Mouse (Mus musculus): Measurements from ENCODE around the gene Hspa4. TPM values are rescaled to one million over a fixed set of nuclear protein-coding genes. Genes with fewer than 3 reads are reported as not detected.

Gene Hspa4
- polyA plus RNA-seq, 1 experiment from 2014 or later = 84.5 TPM

DNA sequence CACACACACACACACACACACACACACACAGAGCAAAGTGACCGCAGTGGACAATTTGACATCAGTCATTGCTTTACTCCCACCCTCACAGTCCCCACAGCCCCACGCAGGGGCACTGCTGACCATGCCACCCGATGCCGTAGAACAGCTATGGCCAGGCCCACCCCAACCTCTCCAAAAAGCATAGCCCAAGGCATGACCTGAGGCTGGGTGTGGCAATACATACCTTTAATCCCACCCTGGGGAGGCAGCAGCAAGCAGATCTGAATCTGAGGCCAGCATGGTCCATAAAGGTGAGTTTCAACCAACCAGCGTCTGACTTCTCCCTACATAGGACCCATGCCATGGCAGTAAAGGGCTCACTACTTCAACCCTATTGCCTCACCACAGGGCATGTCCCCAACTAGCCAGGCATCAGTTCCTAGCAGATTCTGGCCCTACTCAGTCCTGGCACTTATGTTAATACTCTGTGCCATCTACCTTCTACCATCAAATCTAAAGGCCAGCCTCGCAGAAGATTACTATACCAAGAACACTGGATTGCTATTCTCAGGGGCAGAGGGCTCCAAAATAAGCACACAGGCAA lies 41.1 kb downstream of the Hspa4 start:
- Histone ChIP-seq H3K27ac (no peak overlapping the region), H3K27me3 (ENCODE audit: insufficient read depth, low read length) (no peaks in the 10 kb centered on the region), H3K9me3 (replicated peaks; ENCODE audit: low read length) (no peaks in the 10 kb centered on the region), H3K9ac (ENCODE audit: low read depth, low read length) (no peak overlapping the region), H3K4me3 (replicated peaks; ENCODE audit: low read depth, low read length) (no peak overlapping the region), H3K4me1 (replicated peaks; ENCODE audit: insufficient read depth, low read length) (no peaks in the 10 kb centered on the region), H3K4me2 (ENCODE audit: low read length) (no peak overlapping the region), H3K36me3 (ENCODE audit: insufficient read depth, low read length) (peaks cover 33% of the 10 kb centered on the region)
- no peak for TF ChIP-seq CTCF (IDR thresholded peaks at IDR 0.05; ENCODE audit: low read depth)
- no peak for DNase-seq (ENCODE audit: low spot score)
- WGBS = 85% methylated on average over 6 of the region's 6 CpGs
- ATAC-seq (replicated peaks; ENCODE audit: low FRiP score, low read depth) = no peak

DNA sequence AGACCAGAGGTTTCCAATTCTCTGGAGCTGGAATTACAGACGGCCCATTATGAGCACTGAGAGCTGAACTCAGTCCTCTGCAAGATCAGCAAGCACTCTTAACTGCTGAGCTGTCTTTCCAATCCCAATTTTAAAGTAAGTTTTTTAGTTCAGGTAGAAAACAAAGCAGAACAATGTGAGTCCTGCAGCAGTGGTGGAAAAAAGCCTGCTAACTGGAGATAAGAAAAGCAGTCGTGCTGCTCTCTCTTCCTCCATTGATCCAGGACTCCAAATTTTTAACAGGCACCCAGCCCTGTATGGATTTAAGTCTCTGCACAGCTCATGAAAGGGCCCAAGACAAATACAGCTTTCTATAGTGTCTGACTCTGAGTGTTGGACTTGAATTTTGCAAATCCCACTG lies 43.3 kb downstream of the Hspa4 start:
- no peaks in the 10 kb centered on the region for H3K9me3 ChIP-seq (replicated peaks; ENCODE audit: low read length)
- no peak overlapping the region for H3K4me3 ChIP-seq (replicated peaks; ENCODE audit: low read depth, low read length)
- DNase-seq (ENCODE audit: low spot score) (no peak), ATAC-seq (replicated peaks; ENCODE audit: low FRiP score, low read depth) (no peak)
- no peak overlapping the region for H3K27ac ChIP-seq
- peaks cover 15% of the 10 kb centered on the region; the same call in 1 of the 2 replicates for H3K36me3 ChIP-seq (ENCODE audit: insufficient read depth, low read length)
- H3K4me1 ChIP-seq (replicated peaks; ENCODE audit: insufficient read depth, low read length) = no peaks in the 10 kb centered on the region
- H3K4me2 ChIP-seq (ENCODE audit: low read length) = no peak overlapping the region
- no peaks in the 10 kb centered on the region for H3K27me3 ChIP-seq (ENCODE audit: insufficient read depth, low read length)
- 80% methylated on average over 2 of the region's 2 CpGs for WGBS
- no peak overlapping the region for H3K9ac ChIP-seq (ENCODE audit: low read depth, low read length)
- no peak for TF ChIP-seq CTCF (IDR thresholded peaks at IDR 0.05; ENCODE audit: low read depth)

DNA sequence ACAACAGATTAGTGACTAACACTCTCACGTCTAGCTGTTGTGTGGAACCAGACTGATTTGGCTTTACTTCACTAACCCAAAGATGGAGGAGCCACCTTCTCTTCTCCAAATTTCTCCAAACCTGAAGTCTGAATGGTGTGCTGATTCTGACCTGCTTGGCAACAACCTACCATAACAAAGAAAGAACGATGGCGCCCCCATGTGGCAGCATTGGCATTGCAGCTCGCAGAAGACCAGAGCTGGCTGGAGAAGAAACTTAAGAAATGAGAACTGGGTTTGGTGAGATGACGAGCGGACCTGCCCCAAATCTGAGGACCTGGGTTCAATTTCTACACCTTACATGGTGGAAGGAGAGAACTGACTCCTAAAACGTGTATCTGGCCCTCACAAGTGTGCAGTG lies 45.3 kb downstream of the Hspa4 start:
- H3K4me3 ChIP-seq (replicated peaks; ENCODE audit: low read depth, low read length) = no peak overlapping the region
- no peaks in the 10 kb centered on the region for H3K36me3 ChIP-seq (ENCODE audit: insufficient read depth, low read length)
- H3K4me2 ChIP-seq (ENCODE audit: low read length) = no peak overlapping the region
- H3K27ac ChIP-seq = no peak overlapping the region
- no peak overlapping the region for H3K9ac ChIP-seq (ENCODE audit: low read depth, low read length)
- 37% methylated on average over 7 of the region's 7 CpGs for WGBS
- H3K9me3 ChIP-seq (replicated peaks; ENCODE audit: low read length) = no peaks in the 10 kb centered on the region
- no peaks in the 10 kb centered on the region for H3K4me1 ChIP-seq (replicated peaks; ENCODE audit: insufficient read depth, low read length)
- TF ChIP-seq CTCF (IDR thresholded peaks at IDR 0.05; ENCODE audit: low read depth) = peak; percentile 85
- no peak for ATAC-seq (replicated peaks; ENCODE audit: low FRiP score, low read depth)
- no peaks in the 10 kb centered on the region for H3K27me3 ChIP-seq (ENCODE audit: insufficient read depth, low read length)
- peak; percentile 77 for DNase-seq (ENCODE audit: low spot score)

DNA sequence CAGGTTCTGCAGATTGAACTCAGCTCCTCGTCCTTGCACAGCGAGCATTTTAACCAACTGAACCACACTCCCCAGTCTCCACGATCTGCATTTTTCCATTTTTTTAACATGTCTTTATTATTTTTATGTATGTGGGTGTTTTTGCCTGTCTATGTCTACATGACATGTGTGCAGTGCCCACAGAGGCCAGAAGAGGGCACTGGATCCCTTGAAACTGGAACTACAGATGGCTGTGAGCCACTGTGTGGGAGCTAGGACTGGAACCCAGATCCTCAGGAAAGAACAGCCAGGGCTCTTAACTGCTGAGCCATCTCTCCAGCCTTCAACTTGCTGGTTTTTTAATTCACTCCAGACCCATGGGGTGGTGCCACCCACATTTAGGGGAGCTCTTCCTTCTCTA lies 45.8 kb downstream of the Hspa4 start:
- no peak for DNase-seq (ENCODE audit: low spot score)

GRCm38 (mm10) chr11:53252186-53253119 lies 47.8 kb downstream of the Hspa4 start:
- no peaks in the 10 kb centered on the region for H3K4me1 ChIP-seq (replicated peaks; ENCODE audit: insufficient read depth, low read length)
- H3K27me3 ChIP-seq (ENCODE audit: insufficient read depth, low read length) = no peaks in the 10 kb centered on the region
- no peak overlapping the region for H3K4me3 ChIP-seq (replicated peaks; ENCODE audit: low read depth, low read length)
- no peak overlapping the region for H3K27ac ChIP-seq
- DNase-seq (ENCODE audit: low spot score) = no peak
- H3K36me3 ChIP-seq (ENCODE audit: insufficient read depth, low read length) = no peaks in the 10 kb centered on the region
- ATAC-seq (replicated peaks; ENCODE audit: low FRiP score, low read depth) = no peak
- no peaks in the 10 kb centered on the region for H3K9me3 ChIP-seq (replicated peaks; ENCODE audit: low read length)
- H3K9ac ChIP-seq (ENCODE audit: low read depth, low read length) = no peak overlapping the region
- no peak for TF ChIP-seq CTCF (IDR thresholded peaks at IDR 0.05; ENCODE audit: low read depth)
- 87% methylated on average over 12 of the region's 12 CpGs for WGBS
- H3K4me2 ChIP-seq (ENCODE audit: low read length) = no peak overlapping the region

More for the DNA sequence above, 45.8 kb downstream of the Hspa4 start:
- Histone ChIP-seq H3K4me2 (ENCODE audit: low read length) (no peak overlapping the region), H3K27me3 (ENCODE audit: insufficient read depth, low read length) (no peaks in the 10 kb centered on the region), H3K4me3 (replicated peaks; ENCODE audit: low read depth, low read length) (no peak overlapping the region), H3K27ac (no peak overlapping the region), H3K9ac (ENCODE audit: low read depth, low read length) (no peak overlapping the region), H3K4me1 (replicated peaks; ENCODE audit: insufficient read depth, low read length) (no peaks in the 10 kb centered on the region), H3K36me3 (ENCODE audit: insufficient read depth, low read length) (no peaks in the 10 kb centered on the region), H3K9me3 (replicated peaks; ENCODE audit: low read length) (no peaks in the 10 kb centered on the region)
- no peak for ATAC-seq (replicated peaks; ENCODE audit: low FRiP score, low read depth)
- peak; percentile 35; the same call in 1 of the 2 replicates for TF ChIP-seq CTCF (IDR thresholded peaks at IDR 0.05; ENCODE audit: low read depth)
- WGBS = 94% methylated on average over 3 of the region's 3 CpGs

- H3K4me3 ChIP-seq (replicated peaks; ENCODE audit: low read depth, low read length) = no peak overlapping the region
- H3K9me3 ChIP-seq (replicated peaks; ENCODE audit: low read length) = no peaks in the 10 kb centered on the region
- peak; percentile 32 for DNase-seq (ENCODE audit: low spot score)
- TF ChIP-seq CTCF (IDR thresholded peaks at IDR 0.05; ENCODE audit: low read depth) = no peak
- H3K27me3 ChIP-seq (ENCODE audit: insufficient read depth, low read length) = no peaks in the 10 kb centered on the region
- no peaks in the 10 kb centered on the region for H3K36me3 ChIP-seq (ENCODE audit: insufficient read depth, low read length)
- H3K4me1 ChIP-seq (replicated peaks; ENCODE audit: insufficient read depth, low read length) = no peaks in the 10 kb centered on the region
- no peak overlapping the region for H3K4me2 ChIP-seq (ENCODE audit: low read length)
- WGBS = 32% methylated on average over 14 of the region's 14 CpGs
- no peak overlapping the region for H3K9ac ChIP-seq (ENCODE audit: low read depth, low read length)
- H3K27ac ChIP-seq = no peak overlapping the region
- no peak for ATAC-seq (replicated peaks; ENCODE audit: low FRiP score, low read depth)
These were observed 49.5 kb downstream of the Hspa4 start for GRCm38 (mm10) chr11:53250796-53251195.
